Comparison of ENCODE assay signal across 9 mouse cellular contexts in the genomic region with DNA sequence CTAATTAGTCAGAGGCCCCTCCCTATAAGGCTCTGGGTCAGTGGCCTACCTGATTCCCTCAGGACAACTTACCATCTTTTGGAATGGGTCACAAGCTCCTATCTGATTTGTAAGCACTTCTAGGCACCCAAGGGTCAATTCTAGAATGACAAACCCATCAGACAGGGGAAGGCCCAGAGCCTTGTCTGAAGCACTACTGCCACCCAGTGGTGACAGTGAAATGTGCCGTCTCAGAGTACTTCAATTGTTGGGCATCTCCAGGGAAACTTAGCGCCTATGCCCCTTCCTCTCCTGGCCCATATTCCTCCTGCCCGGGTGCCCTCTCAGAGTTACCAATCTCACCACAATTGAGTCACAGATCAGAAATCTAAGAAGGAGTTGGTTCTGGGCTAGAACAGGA. TPM values are rescaled to one million over a fixed set of nuclear protein-coding genes. Genes with fewer than 3 reads are reported as not detected.
DNase-seq lines count a peak whose midpoint lies in the region; ATAC-seq lines count a peak whose summit lies in the region.
"Had no signal": no experiment of that assay in that cellular context is flagged by ENCODE, and none has a peak within 500 bp of the region (broad histone marks: within the 10 kb centered on the region; RNA-seq: fewer than 3 reads in every experiment).

No protein-coding gene starts in this region.

- no peaks in the 10 kb centered on the region for H3K9me3 ChIP-seq in liver, embryonic 13.5 days (replicated peaks)
- no peaks in the 10 kb centered on the region for H3K9me3 ChIP-seq in neural tube, embryonic 14.5 days (ENCODE audit: control insufficient read depth, low read length)

- no peak for ATAC-seq in liver, embryonic 13.5 days (ENCODE audit: low read depth)
- ATAC-seq in neural tube, embryonic 14.5 days (ENCODE audit: low read depth), result peak; percentile 45; the same call in 1 of the 2 replicates

- no peak overlapping the region for H3K4me2 ChIP-seq in liver, embryonic 13.5 days
- H3K4me2 ChIP-seq in neural tube, embryonic 14.5 days (ENCODE audit: low read depth, low read length), result no peak overlapping the region

- peak; percentile 80 for DNase-seq in CD4-positive, CD25-positive, alpha-beta regulatory T cell, adult 2 months (ENCODE audit: low read depth, low spot score)
- DNase-seq in adrenal gland, adult 8-10 months, result peak; percentile 34
- peak; percentile 87 for DNase-seq in embryo, embryonic 11 days
- peak; percentile 23 to 65 for DNase-seq in heart, adult 9 months (ENCODE audit: low spot score in 2 of 2)
- peak; percentile 76 to 91 for DNase-seq in kidney, postnatal 25 days
- DNase-seq in liver, embryonic 13.5 days, result peak; percentile 57
- DNase-seq in testis, postnatal 10 days (ENCODE audit: low spot score), result peak; percentile 90

- peaks cover 9% of the 10 kb centered on the region for H3K4me1 ChIP-seq in liver, embryonic 13.5 days (replicated peaks)
- H3K4me1 ChIP-seq in neural tube, embryonic 14.5 days (ENCODE audit: control insufficient read depth, insufficient read depth, low read length), result peaks cover 7% of the 10 kb centered on the region; the same call in 1 of the 2 replicates

- peaks cover 78% of the 10 kb centered on the region for H3K36me3 ChIP-seq in liver, embryonic 13.5 days
- peaks cover 32% of the 10 kb centered on the region for H3K36me3 ChIP-seq in neural tube, embryonic 14.5 days (ENCODE audit: control insufficient read depth, insufficient read depth, low read length)

- no peaks in the 10 kb centered on the region for H3K27me3 ChIP-seq in liver, embryonic 13.5 days
- no peaks in the 10 kb centered on the region for H3K27me3 ChIP-seq in neural tube, embryonic 14.5 days (ENCODE audit: control insufficient read depth, insufficient read depth, low read length)

- no peak overlapping the region for H3K27ac ChIP-seq in liver, embryonic 13.5 days
- H3K27ac ChIP-seq in neural tube, embryonic 14.5 days (ENCODE audit: low read depth, low read length), result no peak overlapping the region

- H3K4me3 ChIP-seq in liver, embryonic 13.5 days (replicated peaks), result no peak overlapping the region
- H3K4me3 ChIP-seq in neural tube, embryonic 14.5 days (ENCODE audit: low read depth, low read length), result no peak overlapping the region

- no peak overlapping the region for H3K9ac ChIP-seq in liver, embryonic 13.5 days
- no peak overlapping the region for H3K9ac ChIP-seq in neural tube, embryonic 14.5 days (replicated peaks; ENCODE audit: low read depth, low read length)

- 28% methylated on average over 3 of the region's 3 CpGs for WGBS in liver, embryonic 13.5 days (ENCODE audit: insufficient replicate concordance)
- WGBS in neural tube, embryonic 14.5 days, result 16% methylated on average over 3 of the region's 3 CpGs

RNA-seq across cellular contexts. Expression of a gene that starts 5.2 kb away (rescaled TPM):
- 10 to 100 TPM; 22.3 to 35.4 (median 31.1) TPM for total RNA-seq in adrenal gland, adult 8-10 months (2022)
- 24.0 and 24.4 TPM in 2 replicates for polyA plus RNA-seq in liver, embryonic 13.5 days (2015; fragmentation: Nextera tagmentation; extraction: Ambion mirVana)
- 81.3 and 87.5 TPM in 2 replicates for polyA plus RNA-seq in neural tube, embryonic 14.5 days (2014; fragmentation: Nextera tagmentation; extraction: Ambion mirVana)

RNA-seq across cellular contexts. Expression of a gene that starts 47.3 kb away (rescaled TPM):
- not detected for total RNA-seq in adrenal gland, adult 8-10 months (2022)
- not detected in 2 replicates for polyA plus RNA-seq in liver, embryonic 13.5 days (2015; fragmentation: Nextera tagmentation; extraction: Ambion mirVana)
- not detected in 2 replicates for polyA plus RNA-seq in neural tube, embryonic 14.5 days (2014; fragmentation: Nextera tagmentation; extraction: Ambion mirVana)
- polyA plus RNA-seq: frontal cortex, adult 2 months had no signal

Comparison
In these comparisons a context has a peak if more than half of its experiments do, and no peak if none do; other contexts are left out.
1. DNase-seq: peak in every context shown above with its lines; median percentile 90 in testis, postnatal 10 days; 87 in embryo, embryonic 11 days; 84 in kidney, postnatal 25 days; 80 in CD4-positive, CD25-positive, alpha-beta regulatory T cell, adult 2 months; 57 in liver, embryonic 13.5 days; 44 in heart, adult 9 months; 34 in adrenal gland, adult 8-10 months.